Mouse (Mus musculus): ENCODE measurements around the gene Cfap77.

Cfap77 gene

GRCm38 (mm10) chr2:28904786-28905185, 150.1 kb downstream of the Cfap77 start:
- DNase-seq (ENCODE audit: low spot score): no peak

GRCm38 (mm10) chr2:28903871-28904270, 151.0 kb downstream of the Cfap77 start:
- DNase-seq (ENCODE audit: low spot score): no peak

- DNase-seq (ENCODE audit: low spot score): no peak
Observed at GRCm38 (mm10) chr2:28902291-28902690, 152.6 kb downstream of the Cfap77 start.

GRCm38 (mm10) chr2:28897340-28897899, 157.4 kb downstream of the Cfap77 start:
- DNase-seq (ENCODE audit: low spot score): no peak

GRCm38 (mm10) chr2:28895876-28896275, 159.0 kb downstream of the Cfap77 start:
- no peak for DNase-seq (ENCODE audit: low spot score)

GRCm38 (mm10) chr2:28893526-28893925, 161.3 kb downstream of the Cfap77 start:
- no peak for DNase-seq (ENCODE audit: low spot score)

GRCm38 (mm10) chr2:28892796-28893195, 162.1 kb downstream of the Cfap77 start:
- no peak for DNase-seq (ENCODE audit: low spot score)

- no peak for DNase-seq (ENCODE audit: low spot score)
Observed at GRCm38 (mm10) chr2:28884914-28885313, 170.0 kb downstream of the Cfap77 start.

- no peak for DNase-seq (ENCODE audit: low spot score)
Observed at GRCm38 (mm10) chr2:28882826-28883485, 171.9 kb downstream of the Cfap77 start.

GRCm38 (mm10) chr2:28882047-28882446, 172.8 kb downstream of the Cfap77 start:
- no peak for DNase-seq (ENCODE audit: low spot score)

- DNase-seq (ENCODE audit: low spot score): no peak
Observed at GRCm38 (mm10) chr2:28881275-28881674, 173.6 kb downstream of the Cfap77 start.

All from urinary bladder, postnatal 25 days (tissue).